Mouse (Mus musculus) heart, adult 11 months (tissue): Measurements from ENCODE around the gene Prr3.
"Not testable (repeated sequence)": the region's sequence is repeated elsewhere in the genome, so short reads cannot be mapped to it uniquely, and the experiment has no call there.

Experiments
- DNase-seq: peaks from one replicate; pipeline ENCODE4 v3.0.0; 2022

Gene Prr3

GRCm38 (mm10) chr17:35979401-35980362 is at the start of gene Prr3, which contains the start of gene Gnl1:
TSS of gene Prr3 (minus strand) at chr17:35980236.
TSS of gene Gnl1 (plus strand) at chr17:35979851.
- DNase-seq = peak; percentile 99

- peak; percentile 87 for DNase-seq
Measured at GRCm38 (mm10) chr17:36028879-36029619, 49.0 kb upstream of the Prr3 start.

GRCm38 (mm10) chr17:36027663-36028062 is 47.6 kb upstream of the Prr3 start:
- DNase-seq = peak; percentile 80

GRCm38 (mm10) chr17:36025901-36026300 is 45.9 kb upstream of the Prr3 start:
- DNase-seq = peak; percentile 82

DNA sequence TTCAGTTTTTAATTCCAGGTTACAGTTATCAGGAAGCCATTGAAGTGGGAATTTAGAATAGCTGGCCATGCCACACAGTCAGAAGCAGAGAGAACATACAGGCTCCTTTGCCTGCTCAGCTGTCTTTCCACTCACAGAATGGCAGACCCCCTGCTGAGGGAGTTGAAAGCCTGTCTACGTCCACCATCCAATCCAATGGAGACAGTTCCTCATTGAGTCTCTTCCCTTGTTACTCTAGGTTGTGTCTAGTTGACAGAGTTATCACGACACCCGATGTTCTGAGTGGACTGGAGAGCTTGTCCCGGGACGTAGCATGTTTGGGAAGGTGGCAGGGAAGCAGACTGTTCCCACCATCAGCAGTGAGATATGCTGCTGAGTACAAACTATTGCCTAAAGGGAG is 45.2 kb upstream of the Prr3 start:
- DNase-seq = peak; percentile 87

- peak; percentile 97 for DNase-seq
Measured at GRCm38 (mm10) chr17:36023710-36024654, 43.9 kb upstream of the Prr3 start.

DNA sequence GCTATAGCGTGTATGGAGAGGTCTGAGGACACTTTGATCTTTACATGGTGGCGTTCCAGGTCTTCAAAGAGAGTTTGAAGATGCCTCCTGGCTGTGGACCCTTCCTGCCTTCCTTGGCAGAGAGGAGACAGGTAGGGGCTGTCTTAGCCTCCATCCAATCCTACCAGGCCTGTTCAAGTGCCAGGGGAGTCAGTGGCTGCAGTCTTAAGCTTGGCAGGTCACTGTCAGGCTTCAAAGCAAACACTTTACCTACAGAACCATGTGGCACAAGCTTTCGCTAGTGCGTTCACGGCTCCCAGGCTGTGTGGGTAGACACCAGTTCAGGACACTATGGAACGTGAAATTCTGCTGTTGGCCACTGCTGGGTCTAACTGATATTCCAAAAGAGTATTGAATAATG is 42.9 kb upstream of the Prr3 start:
- peak; percentile 91 for DNase-seq

DNA sequence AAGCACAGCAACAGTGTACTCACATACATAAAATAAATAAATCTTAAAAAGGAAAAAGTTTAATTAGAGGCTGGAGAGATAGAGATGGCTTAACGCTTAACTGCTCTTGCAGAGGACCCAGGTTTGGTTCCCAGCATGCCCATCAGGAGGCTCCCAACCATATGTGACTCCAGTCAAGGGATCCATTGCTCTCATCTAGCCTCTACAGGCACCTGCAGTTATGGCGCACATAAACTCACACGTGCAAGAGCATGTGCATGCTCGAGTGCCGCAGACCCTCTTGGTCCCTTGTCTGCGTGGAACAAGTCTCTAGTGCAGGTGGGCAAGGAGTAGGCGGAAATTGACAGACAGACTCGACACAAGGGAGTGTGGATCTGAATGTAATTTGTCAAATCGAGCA is 42.1 kb upstream of the Prr3 start:
- peak; percentile 88 for DNase-seq

- DNase-seq = peak; percentile 89
Measured at GRCm38 (mm10) chr17:36021309-36021708, 41.3 kb upstream of the Prr3 start.

GRCm38 (mm10) chr17:36020191-36021073 is 40.4 kb upstream of the Prr3 start, which contains the start of gene H2-T24:
TSS of gene H2-T24 (minus strand) at chr17:36020560.
- DNase-seq = peak; percentile 99

DNA sequence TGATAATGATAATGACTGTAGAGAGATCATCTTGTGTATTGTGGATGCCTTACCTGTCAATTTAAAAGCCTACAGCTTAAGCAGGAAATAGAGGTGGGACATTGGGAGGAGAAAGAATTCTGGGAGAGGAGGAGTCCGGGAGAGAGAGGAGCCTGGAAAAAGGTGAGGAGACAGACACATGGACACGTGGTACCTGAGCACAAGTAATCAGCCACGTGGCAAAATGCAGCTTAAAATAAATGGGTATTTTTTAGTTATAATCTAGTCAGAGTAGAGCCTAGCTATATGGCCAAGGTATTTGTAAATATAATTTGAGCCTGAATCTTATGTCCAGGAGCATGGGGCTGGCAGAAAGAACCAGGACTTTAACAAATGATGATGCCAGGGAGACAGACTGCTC is 39.5 kb upstream of the Prr3 start:
- DNase-seq = no peak

DNA sequence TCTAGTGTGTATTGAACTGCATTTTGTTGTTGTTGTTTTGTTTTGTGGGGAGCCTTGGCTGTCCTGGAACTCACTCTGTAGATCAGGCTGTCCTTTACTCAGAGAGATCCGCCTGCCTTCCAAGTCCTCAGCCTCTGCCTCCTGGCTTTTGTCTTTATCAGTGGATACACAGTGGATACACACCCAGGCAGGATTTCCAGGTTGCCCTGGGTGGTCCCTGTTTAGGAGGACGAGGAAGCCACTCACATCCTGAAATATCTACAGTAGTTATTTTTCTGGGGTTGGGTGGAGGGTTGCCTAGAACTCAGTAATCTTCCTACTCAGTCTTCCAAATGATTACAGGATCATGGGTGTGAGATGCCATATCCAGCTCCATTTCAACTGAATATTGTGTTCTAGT is 38.9 kb upstream of the Prr3 start:
- peak; percentile 98 for DNase-seq

DNA sequence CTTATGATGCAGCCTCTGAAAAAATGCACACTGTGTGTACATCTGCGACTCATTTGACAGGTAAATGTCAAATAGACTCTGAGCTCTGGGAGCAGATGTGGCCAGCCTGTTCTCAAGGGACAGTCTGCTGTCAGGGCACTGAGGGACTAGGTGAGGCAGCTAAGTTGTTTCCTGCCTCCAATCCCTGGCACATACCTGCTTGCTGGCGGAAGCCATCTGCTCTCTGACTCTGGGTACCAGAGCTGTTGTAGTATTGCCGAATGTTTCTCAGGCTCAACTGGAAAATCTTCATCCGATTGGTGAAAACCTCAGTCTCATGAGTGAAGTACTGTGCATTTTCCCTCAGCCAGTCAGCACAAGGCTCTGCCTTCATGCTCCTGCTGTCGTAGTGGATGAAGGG is 37.0 kb upstream of the Prr3 start:
- DNase-seq = no peak

DNA sequence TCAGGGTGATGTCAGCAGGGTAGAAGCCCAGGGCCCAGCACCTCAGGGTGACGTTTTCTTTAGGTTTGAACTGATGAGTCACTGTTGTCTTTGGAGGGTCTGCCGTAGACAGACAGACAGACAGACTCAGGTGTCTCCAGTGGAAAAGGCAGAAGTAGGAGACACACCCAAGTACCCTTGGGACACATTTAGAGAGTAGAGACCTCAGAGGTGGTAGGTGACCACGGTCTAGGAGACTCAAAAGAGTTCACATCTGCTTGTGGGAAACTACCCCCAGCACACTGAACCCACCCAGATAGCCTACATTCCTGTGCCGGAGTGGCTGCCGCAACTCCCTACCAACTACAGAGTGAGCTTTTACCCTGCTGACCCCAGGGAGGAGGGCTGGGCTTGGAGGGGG is 34.9 kb upstream of the Prr3 start:
- no peak for DNase-seq

DNA sequence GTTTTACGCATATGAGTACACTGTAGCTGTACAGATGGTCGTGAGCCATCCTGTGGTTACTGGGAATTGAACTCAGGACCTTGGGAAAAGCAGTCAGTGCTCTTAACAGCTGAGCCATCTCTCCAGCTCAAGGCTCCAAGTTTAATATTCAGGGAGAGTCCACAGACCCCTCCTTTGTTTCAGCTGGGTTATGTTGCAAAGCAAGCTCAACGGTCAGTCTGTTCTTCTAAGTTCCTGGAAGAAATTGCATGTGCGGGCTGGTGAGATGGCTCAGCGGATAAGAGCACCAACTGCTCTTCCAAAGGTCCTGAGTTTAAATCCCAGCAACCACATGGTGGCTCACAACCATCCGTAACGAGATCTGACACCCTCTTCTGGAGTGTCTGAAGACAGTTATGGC is 24.4 kb upstream of the Prr3 start:
- not testable (repeated sequence) for DNase-seq

GRCm38 (mm10) chr17:36003331-36003730 is 23.3 kb upstream of the Prr3 start:
- DNase-seq = no peak

GRCm38 (mm10) chr17:36001966-36002365 is 21.9 kb upstream of the Prr3 start:
- DNase-seq = no peak

GRCm38 (mm10) chr17:36001121-36001897 is 21.3 kb upstream of the Prr3 start:
- DNase-seq = no peak

GRCm38 (mm10) chr17:36000349-36000748 is 20.3 kb upstream of the Prr3 start:
- DNase-seq = no peak

DNA sequence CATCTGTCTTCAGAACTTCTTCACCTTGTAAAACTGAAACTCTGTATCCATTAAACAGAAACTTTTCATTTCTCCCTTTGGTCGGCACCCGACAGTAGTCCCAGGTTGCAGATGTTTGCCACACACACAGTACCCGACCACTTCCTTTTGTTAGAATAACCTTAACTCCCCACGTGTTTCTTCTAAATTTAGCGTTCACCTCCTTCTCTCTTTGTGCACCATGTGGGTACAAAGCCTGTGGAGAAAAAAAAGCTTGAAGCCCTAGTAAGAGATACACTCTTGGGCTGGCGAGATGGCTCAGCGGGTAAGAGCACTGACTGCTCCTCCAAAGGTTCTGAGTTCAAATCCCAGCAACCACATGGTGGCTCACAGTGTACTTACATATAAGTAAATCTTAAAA is 19.3 kb upstream of the Prr3 start:
- no peak for DNase-seq
